Mouse (Mus musculus): ENCODE data around the gene Papss2. TPM values are rescaled to one million over a fixed set of nuclear protein-coding genes. Genes with fewer than 3 reads are reported as not detected.

Papss2 gene
- polyA plus RNA-seq, 2 experiments, result 3.1 to 4.3 TPM

DNA sequence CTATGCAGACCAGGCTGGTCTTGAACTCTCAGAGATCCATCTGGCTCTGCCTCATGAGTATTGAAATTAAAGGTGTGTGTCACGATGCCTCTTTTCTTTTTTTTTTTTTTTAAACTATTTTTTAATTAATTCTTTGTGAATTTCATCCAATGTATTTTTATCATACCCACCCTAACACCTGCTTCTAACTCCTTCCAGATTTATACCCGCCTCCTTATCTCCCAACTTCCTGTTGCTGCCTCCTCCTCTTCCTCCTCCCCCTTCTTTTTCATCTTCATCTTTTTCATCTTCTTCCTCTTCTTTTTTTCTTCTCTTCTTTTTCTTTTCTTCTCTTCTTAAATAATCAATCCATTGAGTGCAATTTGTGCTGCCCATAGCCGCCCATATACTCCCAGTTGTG lies 27.1 kb upstream of the Papss2 start:
- Histone ChIP-seq H3K9ac (replicated peaks) (no peak overlapping the region), H3K27ac (no peak overlapping the region), H3K36me3 (replicated peaks; ENCODE audit: control insufficient read depth, insufficient read depth, low read depth) (no peaks in the 10 kb centered on the region), H3K4me1 (replicated peaks; ENCODE audit: control insufficient read depth in 2 of 2, insufficient read depth in 2 of 2, low read length in 1 of 2) (peaks cover 8 to 27% of the 10 kb centered on the region in 2 experiments), H3K27me3 (ENCODE audit: control insufficient read depth, insufficient read depth, low read length) (no peaks in the 10 kb centered on the region), H3K4me2 (ENCODE audit: low read depth) (no peak overlapping the region), H3K4me3 (ENCODE audit: insufficient read depth in 1 of 2, low read depth in 2 of 2, low read length in 2 of 2) (no peak overlapping the region), H3K9me3 (ENCODE audit: control insufficient read depth, low read length) (no peaks in the 10 kb centered on the region)
- TF ChIP-seq CTCF (IDR thresholded peaks at IDR 0.05; ENCODE audit: low read depth) (no peak), EP300 (IDR thresholded peaks at IDR 0.05; ENCODE audit: low read depth) (no peak)
- WGBS (ENCODE audit: insufficient replicate concordance), result 55% methylated on average over 3 of the region's 3 CpGs
- DNase-seq (ENCODE audit: low read depth in 3 of 3, low spot score in 3 of 3) (no peak), ATAC-seq (ENCODE audit: insufficient read depth) (no peak)

DNA sequence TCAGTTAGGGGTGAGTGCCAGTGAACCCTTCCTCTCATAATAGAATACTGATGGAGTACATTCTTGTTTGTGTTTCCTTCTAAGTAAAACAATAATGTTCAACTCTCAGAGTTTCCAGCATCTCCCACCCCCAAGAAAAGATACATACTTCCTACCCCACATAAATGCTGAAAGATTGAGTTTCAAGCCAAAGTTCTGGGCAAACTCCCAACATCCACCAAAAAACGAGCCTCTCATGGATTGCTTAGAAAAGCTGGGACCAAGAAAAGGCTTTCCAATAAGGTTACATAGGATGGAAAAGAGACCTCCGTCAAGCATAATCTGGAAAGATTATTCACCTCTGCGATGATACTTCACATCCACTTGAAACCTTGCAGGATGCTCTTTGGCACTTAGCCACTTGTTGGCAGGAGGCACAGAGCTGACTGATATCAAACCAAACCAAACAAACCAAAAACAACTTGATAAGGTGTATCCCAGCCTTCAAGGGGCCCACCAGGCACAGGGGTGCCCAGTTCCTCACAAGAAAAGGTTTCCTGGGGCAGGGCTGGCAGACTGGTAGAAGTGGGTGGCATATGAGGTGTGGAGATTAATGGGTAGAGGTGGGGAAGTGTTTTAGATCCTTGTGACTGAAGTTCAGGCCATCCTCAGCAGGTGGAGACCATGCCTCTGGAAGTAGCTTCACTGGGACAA lies 26.5 kb upstream of the Papss2 start:
- no peak for TF ChIP-seq CTCF (IDR thresholded peaks at IDR 0.05; ENCODE audit: low read depth)
- TF ChIP-seq EP300 (IDR thresholded peaks at IDR 0.05; ENCODE audit: low read depth), result peak; percentile 38
- 0 out of 2 replicates have a peak overlapping the region, but pooled peaks have one; percentile 23 for H3K9ac ChIP-seq (replicated peaks)
- no peak overlapping the region for H3K4me3 ChIP-seq (ENCODE audit: insufficient read depth in 1 of 2, low read depth in 2 of 2, low read length in 2 of 2)
- ATAC-seq (ENCODE audit: insufficient read depth) (peak; percentile 71), DNase-seq (ENCODE audit: low read depth in 3 of 3, low spot score in 3 of 3) (peak in 2 of 3 experiments; percentile 5 to 11)
- H3K36me3 ChIP-seq (replicated peaks; ENCODE audit: control insufficient read depth, insufficient read depth, low read depth), result no peaks in the 10 kb centered on the region
- peak overlapping the region; percentile 49 for H3K4me2 ChIP-seq (ENCODE audit: low read depth)
- no peak overlapping the region; the same call in 1 of the 2 replicates for H3K27ac ChIP-seq
- H3K27me3 ChIP-seq (ENCODE audit: control insufficient read depth, insufficient read depth, low read length), result no peaks in the 10 kb centered on the region
- peaks cover 8 to 29% of the 10 kb centered on the region in 2 experiments for H3K4me1 ChIP-seq (replicated peaks; ENCODE audit: control insufficient read depth in 2 of 2, insufficient read depth in 2 of 2, low read length in 1 of 2)
- 39% methylated on average over 3 of the region's 3 CpGs for WGBS (ENCODE audit: insufficient replicate concordance)
- H3K9me3 ChIP-seq (ENCODE audit: control insufficient read depth, low read length), result no peaks in the 10 kb centered on the region

DNA sequence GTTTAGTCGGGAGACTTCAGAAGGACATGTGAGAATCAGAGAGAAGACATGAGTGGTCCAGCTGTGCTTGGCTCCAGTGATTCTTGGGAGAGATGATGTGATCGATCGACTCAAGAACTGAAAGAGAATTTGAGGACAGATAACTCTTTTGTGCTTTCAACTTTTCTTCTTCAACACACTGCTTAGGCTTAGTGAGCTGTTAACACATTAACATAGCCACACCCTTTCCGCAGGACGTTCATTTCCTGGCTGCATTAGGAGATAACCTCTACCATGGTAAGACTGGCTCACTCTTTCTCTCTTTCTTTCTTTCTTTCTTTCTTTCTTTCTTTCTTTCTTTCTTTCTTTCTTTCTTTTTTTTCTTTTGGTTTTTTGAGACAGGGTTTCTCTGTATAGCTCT lies 25.9 kb upstream of the Papss2 start:
- H3K9me3 ChIP-seq (ENCODE audit: control insufficient read depth, low read length), result no peaks in the 10 kb centered on the region
- peak overlapping the region; percentile 49 for H3K4me2 ChIP-seq (ENCODE audit: low read depth)
- no peaks in the 10 kb centered on the region for H3K36me3 ChIP-seq (replicated peaks; ENCODE audit: control insufficient read depth, insufficient read depth, low read depth)
- WGBS (ENCODE audit: insufficient replicate concordance), result 24% methylated on average over 5 of the region's 5 CpGs
- 0 out of 2 replicates have a peak, but pooled peaks have one; percentile 9 for TF ChIP-seq EP300 (IDR thresholded peaks at IDR 0.05; ENCODE audit: low read depth)
- TF ChIP-seq CTCF (IDR thresholded peaks at IDR 0.05; ENCODE audit: low read depth), result no peak
- ATAC-seq (ENCODE audit: insufficient read depth) (peak; percentile 80), DNase-seq (ENCODE audit: low read depth in 3 of 3, low spot score in 3 of 3) (peak; percentile 16 to 37 (median 33))
- no peak overlapping the region for H3K27ac ChIP-seq
- H3K4me1 ChIP-seq (replicated peaks; ENCODE audit: control insufficient read depth in 2 of 2, insufficient read depth in 2 of 2, low read length in 1 of 2), result peaks cover 8 to 30% of the 10 kb centered on the region in 2 experiments
- no peak overlapping the region for H3K9ac ChIP-seq (replicated peaks)
- no peaks in the 10 kb centered on the region for H3K27me3 ChIP-seq (ENCODE audit: control insufficient read depth, insufficient read depth, low read length)
- H3K4me3 ChIP-seq (ENCODE audit: insufficient read depth in 1 of 2, low read depth in 2 of 2, low read length in 2 of 2), result no peak overlapping the region; a peak in 2 of 4 replicates

DNA sequence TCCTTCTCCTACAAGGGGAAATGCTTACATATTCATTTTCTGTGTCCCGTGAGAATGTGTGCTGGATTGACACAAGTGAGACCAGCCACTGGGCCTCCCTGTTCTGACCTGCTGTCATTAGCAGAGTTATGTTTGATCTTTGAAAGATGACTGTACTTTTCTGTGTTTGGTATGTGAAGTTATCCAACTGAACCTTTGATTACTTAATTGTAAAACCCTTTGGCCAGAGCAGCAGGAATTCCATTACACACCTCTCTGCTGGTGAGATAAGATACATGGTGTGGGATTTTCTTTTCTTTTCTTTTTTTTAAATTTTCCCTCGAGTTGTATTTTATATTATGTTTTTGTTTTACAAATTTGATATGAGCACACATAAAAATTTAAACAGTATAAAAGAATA lies 23.4 kb upstream of the Papss2 start:
- H3K9me3 ChIP-seq (ENCODE audit: control insufficient read depth, low read length), result no peaks in the 10 kb centered on the region
- H3K4me1 ChIP-seq (replicated peaks; ENCODE audit: control insufficient read depth in 2 of 2, insufficient read depth in 2 of 2, low read length in 1 of 2), result peaks cover 8 to 30% of the 10 kb centered on the region in 2 experiments
- no peak overlapping the region for H3K4me3 ChIP-seq (ENCODE audit: insufficient read depth in 1 of 2, low read depth in 2 of 2, low read length in 2 of 2)
- no peak overlapping the region for H3K27ac ChIP-seq
- no peaks in the 10 kb centered on the region for H3K27me3 ChIP-seq (ENCODE audit: control insufficient read depth, insufficient read depth, low read length)
- WGBS (ENCODE audit: insufficient replicate concordance), result 51% methylated on average over 2 of the region's 2 CpGs
- TF ChIP-seq CTCF (IDR thresholded peaks at IDR 0.05; ENCODE audit: low read depth) (no peak), EP300 (IDR thresholded peaks at IDR 0.05; ENCODE audit: low read depth) (no peak)
- H3K9ac ChIP-seq (replicated peaks), result no peak overlapping the region
- no peak for ATAC-seq (ENCODE audit: insufficient read depth)
- no peak overlapping the region for H3K4me2 ChIP-seq (ENCODE audit: low read depth)
- no peak for DNase-seq (ENCODE audit: low read depth in 3 of 3, low spot score in 3 of 3)
- H3K36me3 ChIP-seq (replicated peaks; ENCODE audit: control insufficient read depth, insufficient read depth, low read depth), result no peaks in the 10 kb centered on the region

DNA sequence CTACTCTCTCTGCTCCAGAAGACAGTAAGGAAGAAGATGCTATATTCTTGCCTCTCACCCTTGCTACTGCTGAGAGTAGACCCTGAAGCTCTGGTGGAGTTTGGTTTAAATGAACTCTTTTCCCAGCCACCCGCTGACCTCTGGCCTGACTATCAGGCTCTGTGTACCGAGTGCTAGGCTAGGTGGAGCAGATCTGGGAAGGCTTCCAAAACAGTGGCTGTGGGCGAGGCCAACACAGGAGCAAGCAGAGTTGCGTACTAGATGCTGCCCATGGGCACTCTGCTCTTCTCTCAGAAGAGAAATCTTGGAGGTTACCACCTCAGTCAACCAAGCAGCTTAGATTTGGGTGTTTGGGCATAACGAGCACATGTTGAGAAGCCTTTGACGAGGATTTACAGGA lies 22.3 kb upstream of the Papss2 start:
- peaks cover 8 to 30% of the 10 kb centered on the region in 2 experiments for H3K4me1 ChIP-seq (replicated peaks; ENCODE audit: control insufficient read depth in 2 of 2, insufficient read depth in 2 of 2, low read length in 1 of 2)
- TF ChIP-seq EP300 (IDR thresholded peaks at IDR 0.05; ENCODE audit: low read depth), result no peak
- TF ChIP-seq CTCF (IDR thresholded peaks at IDR 0.05; ENCODE audit: low read depth), result no peak
- DNase-seq (ENCODE audit: low read depth in 3 of 3, low spot score in 3 of 3) (peak in 1 of 3 experiments; percentile 20), ATAC-seq (ENCODE audit: insufficient read depth) (no peak)
- WGBS (ENCODE audit: insufficient replicate concordance), result 68% methylated on average over 6 of the region's 6 CpGs
- no peak overlapping the region for H3K4me3 ChIP-seq (ENCODE audit: insufficient read depth in 1 of 2, low read depth in 2 of 2, low read length in 2 of 2)
- no peak overlapping the region for H3K27ac ChIP-seq
- H3K9ac ChIP-seq (replicated peaks), result no peak overlapping the region
- H3K4me2 ChIP-seq (ENCODE audit: low read depth), result no peak overlapping the region
- H3K36me3 ChIP-seq (replicated peaks; ENCODE audit: control insufficient read depth, insufficient read depth, low read depth), result no peaks in the 10 kb centered on the region
- no peaks in the 10 kb centered on the region for H3K27me3 ChIP-seq (ENCODE audit: control insufficient read depth, insufficient read depth, low read length)
- H3K9me3 ChIP-seq (ENCODE audit: control insufficient read depth, low read length), result no peaks in the 10 kb centered on the region

Measured in liver, embryonic 14.5 days (tissue).